Mouse (Mus musculus) testis, adult 2 months (tissue): Measurements from ENCODE around the gene Cacng8. TPM values are rescaled to one million over a fixed set of nuclear protein-coding genes. Genes with fewer than 3 reads are reported as not detected.
A peak's percentile ranks its signal among the peaks of the same experiment; 100 is the strongest.

Source experiments
- H3K27ac ChIP-seq: fragments of 200-500 bp; 2 replicates; pipeline ENCODE4 v1.5.1; 2012; ENCODE audit warnings: low read depth, low read length; ENCODE audit not compliant: control insufficient read depth, insufficient read depth
- H3K27me3 ChIP-seq: fragments of 200-500 bp; 2 replicates; pipeline ENCODE4 v1.6.1; 2012; ENCODE audit warnings: mild to moderate bottlenecking, low read length, moderate library complexity; ENCODE audit not compliant: control insufficient read depth, insufficient read depth
- H3K36me3 ChIP-seq: fragments of 200-500 bp; 2 replicates; pipeline ENCODE4 v1.6.1; 2012; ENCODE audit warnings: mild to moderate bottlenecking, low read length; ENCODE audit not compliant: control insufficient read depth, insufficient read depth
- H3K4me1 ChIP-seq: fragments of 200-500 bp; 2 replicates; pipeline ENCODE4 v1.6.1; 2012; ENCODE audit warnings: low read length; ENCODE audit not compliant: control insufficient read depth, insufficient read depth
- H3K4me3 ChIP-seq: fragments of 200-500 bp; 2 replicates; pipeline ENCODE4 v1.5.1; 2012; ENCODE audit warnings: low read depth, mild to moderate bottlenecking, low read length, moderate library complexity, mixed read lengths; ENCODE audit not compliant: control insufficient read depth
- CTCF ChIP-seq: fragments of 200-500 bp; IDR thresholded peaks from 2 replicates; pipeline ENCODE4 v1.5.1; 2012; ENCODE audit warnings: low read depth, mild to moderate bottlenecking, inconsistent platforms, low read length, moderate library complexity; ENCODE audit not compliant: control insufficient read depth, insufficient read depth, insufficient replicate concordance
- POLR2A ChIP-seq: fragments of 200-500 bp; IDR thresholded peaks from 2 replicates; pipeline ENCODE4 v1.6.1; 2012; ENCODE audit warnings: low read depth, mild to moderate bottlenecking, inconsistent platforms, low read length, moderate library complexity; ENCODE audit not compliant: control insufficient read depth
- polyA plus RNA-seq: library from polyadenylated mRNA; depleted of rRNA; stranded (reverse); fragments of >200 nt; gene quantifications from 2 replicates; pipeline ENCODE4 v1.2.3, GENCODE M21; 2012

The Cacng8 gene
- polyA plus RNA-seq, 1 experiment = 10.9 TPM

DNA sequence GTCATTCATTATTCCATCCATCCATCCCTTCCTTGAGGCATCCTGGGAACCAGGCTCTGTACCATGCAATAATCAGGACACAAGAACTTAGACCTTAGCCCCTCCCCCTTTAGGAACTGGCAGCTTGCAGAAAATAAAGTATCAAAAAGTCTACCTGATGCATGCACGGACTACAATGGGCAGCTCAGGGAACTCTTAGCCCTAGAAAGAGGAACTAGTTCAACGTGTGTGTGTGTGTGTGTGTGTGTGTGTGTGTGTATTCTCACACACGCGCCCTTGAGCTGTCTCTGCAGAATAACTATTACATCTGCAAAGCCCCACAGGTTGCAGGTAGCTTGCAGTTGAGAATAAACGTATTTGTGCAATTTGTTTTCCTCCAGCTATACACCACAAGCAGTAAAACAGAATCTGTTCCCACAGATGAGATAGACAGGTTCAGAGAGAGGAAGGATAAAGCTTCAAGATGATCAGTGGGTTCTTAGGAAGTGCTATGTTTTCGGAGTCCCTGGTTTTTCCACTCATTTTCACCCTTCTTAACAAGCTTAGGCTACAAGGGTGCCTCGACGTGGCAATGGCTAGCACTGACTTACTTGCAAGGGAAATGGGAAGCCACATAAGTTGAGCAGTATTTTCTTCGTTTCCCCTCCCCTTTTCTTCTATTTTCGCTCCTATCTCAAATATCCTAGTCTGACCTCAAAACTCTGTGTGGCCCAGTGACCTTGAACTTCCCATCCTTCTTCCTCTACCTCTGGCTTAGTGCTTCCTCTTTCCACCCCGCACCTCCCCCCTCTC is 19.4 kb downstream of the Cacng8 start:
- no peak for TF ChIP-seq CTCF
- TF ChIP-seq POLR2A = no peak
- Histone ChIP-seq H3K4me3 (no peak overlapping the region), H3K4me1 (peaks cover 13% of the 10 kb centered on the region), H3K27me3 (no peaks in the 10 kb centered on the region), H3K27ac (no peak overlapping the region), H3K36me3 (no peaks in the 10 kb centered on the region)

DNA sequence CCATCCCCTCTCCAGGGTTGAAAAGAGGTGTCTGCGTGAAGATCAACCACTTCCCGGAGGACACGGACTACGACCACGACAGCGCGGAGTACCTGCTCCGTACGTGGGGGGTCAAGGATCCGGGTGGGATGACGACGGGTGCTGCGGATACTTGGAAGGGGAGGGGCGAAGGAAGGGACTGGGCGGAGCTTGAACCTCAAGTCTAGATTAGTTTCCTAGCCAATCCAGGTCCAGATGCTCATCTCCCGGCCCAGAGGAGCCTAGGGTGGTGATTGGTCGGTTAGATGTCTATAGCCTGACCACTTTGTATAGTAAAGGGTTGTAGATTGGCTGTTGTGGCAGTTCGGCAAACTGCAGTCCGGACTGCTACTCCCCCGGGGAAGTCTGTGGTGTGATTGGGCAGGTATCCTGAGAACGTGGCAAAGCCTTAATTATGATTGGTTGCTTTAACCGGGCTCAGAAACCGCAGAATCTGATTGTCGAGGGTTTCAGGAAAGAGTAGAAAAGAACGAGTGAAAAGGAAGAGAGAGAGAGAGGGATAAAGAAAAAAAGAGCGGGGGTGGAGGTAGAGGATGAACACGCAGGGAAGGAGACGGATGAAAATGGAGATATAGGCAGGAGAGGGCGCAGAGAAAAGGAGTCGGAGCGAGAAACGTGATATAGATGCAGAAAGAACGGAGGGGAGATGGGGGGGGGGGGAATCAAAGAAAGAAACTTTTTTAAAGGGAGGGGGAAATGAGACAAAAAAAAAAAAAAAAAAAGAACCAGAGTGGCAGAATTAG is 20.9 kb downstream of the Cacng8 start:
- H3K27ac ChIP-seq = no peak overlapping the region
- H3K4me1 ChIP-seq = peaks cover 18% of the 10 kb centered on the region
- H3K36me3 ChIP-seq = no peaks in the 10 kb centered on the region
- TF ChIP-seq POLR2A (no peak; the same call in 1 of the 2 replicates), CTCF (no peak)
- H3K4me3 ChIP-seq = peak overlapping the region; percentile 71
- H3K27me3 ChIP-seq = no peaks in the 10 kb centered on the region

GRCm38 (mm10) chr7:3412036-3412435 is 21.6 kb downstream of the Cacng8 start:
- TF ChIP-seq CTCF (no peak), POLR2A (no peak)
- no peaks in the 10 kb centered on the region for H3K27me3 ChIP-seq
- peak overlapping the region; percentile 71 for H3K4me3 ChIP-seq
- no peaks in the 10 kb centered on the region for H3K36me3 ChIP-seq
- no peak overlapping the region for H3K27ac ChIP-seq
- H3K4me1 ChIP-seq = peaks cover 18% of the 10 kb centered on the region

DNA sequence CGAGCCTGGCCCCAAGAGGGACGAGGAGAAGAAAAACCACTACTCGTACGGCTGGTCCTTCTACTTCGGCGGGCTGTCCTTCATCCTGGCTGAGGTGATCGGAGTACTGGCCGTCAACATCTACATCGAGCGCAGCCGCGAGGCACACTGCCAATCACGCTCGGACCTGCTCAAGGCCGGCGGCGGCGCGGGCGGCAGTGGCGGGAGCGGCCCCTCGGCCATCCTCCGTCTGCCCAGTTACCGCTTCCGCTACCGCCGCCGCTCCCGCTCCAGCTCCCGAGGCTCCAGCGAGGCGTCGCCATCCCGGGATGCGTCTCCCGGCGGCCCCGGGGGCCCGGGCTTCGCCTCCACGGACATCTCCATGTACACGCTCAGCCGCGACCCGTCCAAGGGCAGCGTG is 24.4 kb downstream of the Cacng8 start:
- Histone ChIP-seq H3K36me3 (no peaks in the 10 kb centered on the region), H3K4me3 (peak overlapping the region; percentile 79), H3K27ac (no peak overlapping the region), H3K27me3 (no peaks in the 10 kb centered on the region), H3K4me1 (peaks cover 18% of the 10 kb centered on the region)
- TF ChIP-seq POLR2A = no peak
- no peak for TF ChIP-seq CTCF

DNA sequence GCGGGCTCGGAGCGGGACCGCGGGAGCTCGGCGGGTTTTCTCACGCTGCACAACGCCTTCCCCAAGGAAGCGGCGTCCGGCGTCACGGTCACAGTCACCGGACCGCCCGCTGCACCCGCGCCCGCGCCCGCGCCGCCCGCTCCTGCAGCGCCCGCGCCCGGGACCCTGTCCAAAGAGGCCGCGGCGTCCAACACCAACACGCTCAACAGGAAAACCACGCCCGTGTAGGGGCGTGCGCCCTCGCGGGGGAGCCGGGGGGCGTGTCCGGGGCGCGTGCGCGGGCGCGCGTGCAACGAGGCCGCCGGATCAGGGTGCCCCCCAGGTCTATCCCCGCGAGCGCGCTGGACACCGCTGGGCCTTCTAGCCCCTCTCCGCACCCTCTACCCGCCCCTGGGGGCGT is 24.9 kb downstream of the Cacng8 start:
- no peaks in the 10 kb centered on the region for H3K36me3 ChIP-seq
- H3K27ac ChIP-seq = no peak overlapping the region
- TF ChIP-seq CTCF (no peak), POLR2A (no peak)
- H3K27me3 ChIP-seq = no peaks in the 10 kb centered on the region
- H3K4me1 ChIP-seq = peaks cover 18% of the 10 kb centered on the region
- H3K4me3 ChIP-seq = peak overlapping the region; percentile 71

GRCm38 (mm10) chr7:3419941-3420340 is 29.5 kb downstream of the Cacng8 start:
- Histone ChIP-seq H3K4me3 (no peak overlapping the region), H3K27ac (no peak overlapping the region), H3K27me3 (no peaks in the 10 kb centered on the region), H3K36me3 (no peaks in the 10 kb centered on the region), H3K4me1 (peaks cover 17% of the 10 kb centered on the region)
- no peak for TF ChIP-seq POLR2A
- TF ChIP-seq CTCF = no peak

GRCm38 (mm10) chr7:3420466-3420865 is 30.0 kb downstream of the Cacng8 start:
- no peak overlapping the region for H3K4me3 ChIP-seq
- no peak overlapping the region for H3K27ac ChIP-seq
- TF ChIP-seq POLR2A (no peak), CTCF (no peak)
- H3K36me3 ChIP-seq = no peaks in the 10 kb centered on the region
- H3K4me1 ChIP-seq = peaks cover 17% of the 10 kb centered on the region
- H3K27me3 ChIP-seq = no peaks in the 10 kb centered on the region
